Mouse (Mus musculus): ENCODE data around the gene Klhl10.

The Klhl10 gene

GRCm38 (mm10) chr11:100408076-100408834 lies 33.5 kb upstream of the Klhl10 start:
- peak; percentile 62 for DNase-seq (ENCODE audit: low spot score)

GRCm38 (mm10) chr11:100408835-100409462 lies 32.8 kb upstream of the Klhl10 start:
- no peak for DNase-seq (ENCODE audit: low spot score)

GRCm38 (mm10) chr11:100409686-100410085 lies 32.0 kb upstream of the Klhl10 start:
- no peak for DNase-seq (ENCODE audit: low spot score)

- DNase-seq (ENCODE audit: low spot score): no peak
These were observed 30.0 kb upstream of the Klhl10 start for GRCm38 (mm10) chr11:100411736-100412135.

GRCm38 (mm10) chr11:100413541-100413940 lies 28.2 kb upstream of the Klhl10 start:
- no peak for DNase-seq (ENCODE audit: low spot score)

GRCm38 (mm10) chr11:100414021-100414913 lies 27.4 kb upstream of the Klhl10 start, which contains the start of gene P3h4:
P3h4 (minus strand) TSS chr11:100414836.
- DNase-seq (ENCODE audit: low spot score): peak; percentile 87

- peak; percentile 78 for DNase-seq (ENCODE audit: low spot score)
These were observed 26.5 kb upstream of the Klhl10 start, which contains the start of gene Fkbp10 for GRCm38 (mm10) chr11:100414914-100415822. Fkbp10 (plus strand) TSS chr11:100415697.

GRCm38 (mm10) chr11:100421537-100421936 lies 20.2 kb upstream of the Klhl10 start:
- DNase-seq (ENCODE audit: low spot score): no peak

- no peak for DNase-seq (ENCODE audit: low spot score)
These were observed 17.9 kb upstream of the Klhl10 start for GRCm38 (mm10) chr11:100423836-100424235.

- DNase-seq (ENCODE audit: low spot score): peak; percentile 83
These were observed 15.9 kb upstream of the Klhl10 start for GRCm38 (mm10) chr11:100425851-100426250.

GRCm38 (mm10) chr11:100426820-100427219 lies 14.9 kb upstream of the Klhl10 start:
- no peak for DNase-seq (ENCODE audit: low spot score)

GRCm38 (mm10) chr11:100428612-100429199 lies 13.0 kb upstream of the Klhl10 start:
- DNase-seq (ENCODE audit: low spot score): peak; percentile 80

GRCm38 (mm10) chr11:100430052-100430451 lies 11.7 kb upstream of the Klhl10 start:
- no peak for DNase-seq (ENCODE audit: low spot score)

- DNase-seq (ENCODE audit: low spot score): no peak
These were observed 9.7 kb upstream of the Klhl10 start for GRCm38 (mm10) chr11:100432002-100432401.

- no peak for DNase-seq (ENCODE audit: low spot score)
These were observed 6.0 kb upstream of the Klhl10 start for GRCm38 (mm10) chr11:100435678-100436246.

- no peak for DNase-seq (ENCODE audit: low spot score)
These were observed 3.8 kb upstream of the Klhl10 start for GRCm38 (mm10) chr11:100437901-100438300.

- peak; percentile 87 for DNase-seq (ENCODE audit: low spot score)
These were observed 810 bp upstream of the Klhl10 start for GRCm38 (mm10) chr11:100440691-100441522.

GRCm38 (mm10) chr11:100442625-100443024 lies 908 bp downstream of the Klhl10 start:
- DNase-seq (ENCODE audit: low spot score): no peak

GRCm38 (mm10) chr11:100457247-100457646 lies 15.5 kb downstream of the Klhl10 start:
- DNase-seq (ENCODE audit: low spot score): no peak

- DNase-seq (ENCODE audit: low spot score): no peak
These were observed 16.0 kb downstream of the Klhl10 start for GRCm38 (mm10) chr11:100457711-100458110.

All from ovary, postnatal 36 days (tissue).